Mouse (Mus musculus) heart, adult 2 months (tissue): Measurements from ENCODE around the gene Adad2. TPM values are rescaled to one million over a fixed set of nuclear protein-coding genes. Genes with fewer than 3 reads are reported as not detected.

Source experiments
- DNase-seq, 2 experiments: peaks; one replicate each; pipeline ENCODE4 v3.0.0; 2021
- H3K27ac ChIP-seq: fragments of 200-600 bp; 2 replicates; pipeline ENCODE4 v1.8.1; 2022
- H3K27me3 ChIP-seq: fragments of 200-500 bp; 2 replicates; pipeline ENCODE4 v1.6.1; 2012; ENCODE audit warnings: mild to moderate bottlenecking, low read length, inconsistent platforms, mixed read lengths; ENCODE audit not compliant: control insufficient read depth, insufficient read depth
- H3K36me3 ChIP-seq: fragments of 200-500 bp; 2 replicates; pipeline ENCODE4 v1.6.1; 2012; ENCODE audit warnings: low read length, inconsistent platforms; ENCODE audit not compliant: control insufficient read depth, insufficient read depth
- H3K4me1 ChIP-seq: fragments of 200-500 bp; 2 replicates; pipeline ENCODE4 v1.6.1; 2011; ENCODE audit warnings: low read length; ENCODE audit not compliant: control insufficient read depth, insufficient read depth
- H3K4me3 ChIP-seq: fragments of 200-600 bp; 2 replicates; pipeline ENCODE4 v1.8.1; 2022
- H3K79me2 ChIP-seq: fragments of 200-500 bp; replicated peaks from 2 replicates; pipeline ENCODE4 v1.6.1; 2012; ENCODE audit warnings: mild to moderate bottlenecking, inconsistent platforms, low read length, moderate library complexity, mixed read lengths; ENCODE audit not compliant: control insufficient read depth, insufficient read depth
- H3K9ac ChIP-seq: fragments of 200-500 bp; 2 replicates; pipeline ENCODE4 v1.6.1; 2012; ENCODE audit warnings: low read depth, mild to moderate bottlenecking, control low read depth, inconsistent platforms, low read length, mixed read lengths
- CTCF ChIP-seq: fragments of 200-600 bp; IDR thresholded peaks from 2 replicates; pipeline ENCODE4 v1.8.1; 2022; ENCODE audit warnings: antibody characterized with exemption, mild to moderate bottlenecking, moderate library complexity
- EP300 ChIP-seq: fragments of 200-500 bp; IDR thresholded peaks from 2 replicates; pipeline ENCODE4 v1.6.1; 2011; ENCODE audit warnings: low read depth, low read length, control low read depth; ENCODE audit not compliant: insufficient read depth
- POLR2A ChIP-seq: fragments of 200-500 bp; IDR thresholded peaks from 2 replicates; pipeline ENCODE4 v1.6.1; 2011; ENCODE audit warnings: mild to moderate bottlenecking, low read depth, low read length, control low read depth; ENCODE audit not compliant: insufficient read depth
- WGBS: fragments of 180-500 bp; shearing (Covaris S2); methylation state at CpG from one replicate; pipeline ENCODE4 v1.1.7; 2018; 5-methylcytosine and 5-hydroxymethylcytosine counted together
- intact Hi-C: fragments of 180-260 bp; cut with DNase I; formaldehyde crosslinking; loops from one replicate; pipeline ENCODE4 v1.15.1; 2025
- polyA plus RNA-seq: library from polyadenylated mRNA; depleted of rRNA; stranded (reverse); fragments of >200 nt; gene quantifications from 2 replicates; pipeline ENCODE4 v1.2.3, GENCODE M21; 2012
- total RNA-seq, 2 experiments: library from RNA; stranded (reverse); gene quantifications; 2 replicates each; pipeline ENCODE4 v1.2.3; 2021

Gene Adad2
- total and polyA plus RNA-seq, 3 experiments = not detected

- no peak for DNase-seq
- Histone ChIP-seq H3K79me2 (no peaks in the 10 kb centered on the region), H3K27me3 (no peaks in the 10 kb centered on the region), H3K27ac (no peak overlapping the region), H3K4me1 (peaks cover under 1% of the 10 kb centered on the region; the same call in 1 of the 2 replicates), H3K36me3 (no peaks in the 10 kb centered on the region), H3K9ac (no peak overlapping the region), H3K4me3 (no peak overlapping the region)
- 68% methylated on average over 18 of the region's 18 CpGs for WGBS
- TF ChIP-seq CTCF (no peak), EP300 (no peak)
- intact Hi-C loops = no loop called here
Observed at GRCm38 (mm10) chr8:119644981-119645597, 32.5 kb downstream of the Adad2 start.

GRCm38 (mm10) chr8:119646197-119646596 lies 33.6 kb downstream of the Adad2 start:
- DNase-seq = no peak
- 80% methylated on average over 3 of the region's 3 CpGs for WGBS
- no peaks in the 10 kb centered on the region for H3K27me3 ChIP-seq
- no peaks in the 10 kb centered on the region for H3K36me3 ChIP-seq
- no peak overlapping the region for H3K4me3 ChIP-seq
- no peaks in the 10 kb centered on the region for H3K4me1 ChIP-seq
- intact Hi-C loops = no loop called here
- H3K9ac ChIP-seq = no peak overlapping the region
- H3K27ac ChIP-seq = no peak overlapping the region
- no peaks in the 10 kb centered on the region for H3K79me2 ChIP-seq
- no peak for TF ChIP-seq EP300
- TF ChIP-seq POLR2A = no peak
- peak; percentile 27; the same call in 1 of the 2 replicates for TF ChIP-seq CTCF

GRCm38 (mm10) chr8:119646846-119647245 lies 34.3 kb downstream of the Adad2 start:
- Histone ChIP-seq H3K27me3 (no peaks in the 10 kb centered on the region), H3K79me2 (no peaks in the 10 kb centered on the region), H3K4me3 (no peak overlapping the region), H3K27ac (no peak overlapping the region), H3K4me1 (no peaks in the 10 kb centered on the region), H3K36me3 (no peaks in the 10 kb centered on the region), H3K9ac (no peak overlapping the region)
- 71% methylated on average over 7 of the region's 7 CpGs for WGBS
- TF ChIP-seq POLR2A (no peak), CTCF (no peak), EP300 (no peak)
- intact Hi-C loops = no loop called here
- no peak for DNase-seq

DNA sequence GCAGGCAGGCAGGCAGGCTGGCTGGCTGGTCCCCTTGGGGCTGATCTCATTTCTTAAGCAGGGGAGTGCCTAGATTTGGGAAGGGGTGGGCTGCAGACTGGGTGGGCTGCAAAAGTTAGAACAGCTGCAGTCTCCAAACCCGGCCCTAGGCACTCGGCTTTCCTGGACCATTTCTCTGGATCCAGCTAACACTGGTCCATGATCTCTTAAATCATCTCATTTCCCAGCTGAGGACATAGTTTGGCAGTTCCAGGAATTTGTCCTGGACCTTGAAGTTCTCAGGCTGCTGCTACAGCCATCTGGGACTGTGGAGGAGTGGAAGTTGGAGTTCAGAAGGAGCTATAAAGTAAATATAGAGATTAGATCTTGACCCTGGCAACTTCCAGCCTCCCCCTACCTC lies 38.8 kb downstream of the Adad2 start:
- Histone ChIP-seq H3K4me3 (no peak overlapping the region), H3K27me3 (no peaks in the 10 kb centered on the region), H3K9ac (no peak overlapping the region), H3K36me3 (no peaks in the 10 kb centered on the region), H3K4me1 (no peaks in the 10 kb centered on the region), H3K79me2 (no peaks in the 10 kb centered on the region), H3K27ac (no peak overlapping the region)
- TF ChIP-seq EP300 = no peak
- TF ChIP-seq POLR2A = no peak
- TF ChIP-seq CTCF = no peak
- DNase-seq = peak in 1 of 2 experiments; percentile 17
- intact Hi-C loops = no loop called here
- WGBS = 32% methylated on average over 2 of the region's 2 CpGs

GRCm38 (mm10) chr8:119656709-119657464 lies 44.3 kb downstream of the Adad2 start:
- Histone ChIP-seq H3K27ac (no peak overlapping the region), H3K4me1 (peaks cover 9% of the 10 kb centered on the region), H3K36me3 (no peaks in the 10 kb centered on the region), H3K4me3 (no peak overlapping the region), H3K27me3 (no peaks in the 10 kb centered on the region), H3K9ac (no peak overlapping the region), H3K79me2 (no peaks in the 10 kb centered on the region)
- WGBS = 29% methylated on average over 5 of the region's 5 CpGs
- DNase-seq = peak; percentile 37 to 49
- TF ChIP-seq EP300 (0 out of 2 replicates have a peak, but pooled peaks have one; percentile 62), CTCF (peak; percentile 53), POLR2A (no peak)
- intact Hi-C loops = loop anchor here (1.0 kb wide), 1 partner anchor 19 kb away; no protein-coding TSS in a partner anchor

- DNase-seq = peak; percentile 77 to 85
- H3K4me1 ChIP-seq = peaks cover 16% of the 10 kb centered on the region
- H3K4me3 ChIP-seq = no peak overlapping the region
- TF ChIP-seq EP300 = no peak
- TF ChIP-seq POLR2A = no peak
- TF ChIP-seq CTCF = no peak
- WGBS = 9% methylated on average over 9 of the region's 9 CpGs
- no peaks in the 10 kb centered on the region for H3K36me3 ChIP-seq
- peak overlapping the region; percentile 52 for H3K27ac ChIP-seq
- intact Hi-C loops = no loop called here
- H3K9ac ChIP-seq = peak overlapping the region; percentile 10
- H3K27me3 ChIP-seq = no peaks in the 10 kb centered on the region
- no peaks in the 10 kb centered on the region for H3K79me2 ChIP-seq
Observed at GRCm38 (mm10) chr8:119661081-119661480, 48.5 kb downstream of the Adad2 start.
